Mouse (Mus musculus): Measurements from ENCODE around the gene Zfyve28. TPM values are rescaled to one million over a fixed set of nuclear protein-coding genes. Genes with fewer than 3 reads are reported as not detected.
A peak's percentile ranks its signal among the peaks of the same experiment; 100 is the strongest.

Gene Zfyve28
- polyA plus RNA-seq, 1 experiment from 2014 or later = 0.21 TPM

GRCm38 (mm10) chr5:34252307-34252966 lies 35.8 kb downstream of the Zfyve28 start:
- H3K27me3 ChIP-seq (ENCODE audit: insufficient read depth, low read length) = no peaks in the 10 kb centered on the region
- H3K4me3 ChIP-seq (ENCODE audit: low read depth, low read length) = no peak overlapping the region
- peak; percentile 66; the same call in 1 of the 2 replicates for ATAC-seq (ENCODE audit: insufficient read depth)
- H3K27ac ChIP-seq (ENCODE audit: low read depth) = peak overlapping the region; percentile 5; the same call in 1 of the 2 replicates
- TF ChIP-seq CTCF (IDR thresholded peaks at IDR 0.05; ENCODE audit: low read depth) = no peak
- no peaks in the 10 kb centered on the region for H3K36me3 ChIP-seq (ENCODE audit: insufficient read depth)
- no peak overlapping the region for H3K4me2 ChIP-seq
- peak; percentile 88 for DNase-seq
- no peak overlapping the region for H3K9ac ChIP-seq
- no peaks in the 10 kb centered on the region for H3K9me3 ChIP-seq (ENCODE audit: low read depth, low read length)
- WGBS = 15% methylated on average over 4 of the region's 4 CpGs
- H3K4me1 ChIP-seq (ENCODE audit: insufficient read depth) = peaks cover 21% of the 10 kb centered on the region

GRCm38 (mm10) chr5:34251794-34252193 lies 36.5 kb downstream of the Zfyve28 start:
- ATAC-seq (ENCODE audit: insufficient read depth) = no peak
- Histone ChIP-seq H3K4me3 (ENCODE audit: low read depth, low read length) (no peak overlapping the region), H3K27me3 (ENCODE audit: insufficient read depth, low read length) (no peaks in the 10 kb centered on the region), H3K9me3 (ENCODE audit: low read depth, low read length) (no peaks in the 10 kb centered on the region), H3K4me2 (no peak overlapping the region), H3K9ac (no peak overlapping the region), H3K27ac (ENCODE audit: low read depth) (no peak overlapping the region), H3K36me3 (ENCODE audit: insufficient read depth) (no peaks in the 10 kb centered on the region), H3K4me1 (ENCODE audit: insufficient read depth) (peaks cover 21% of the 10 kb centered on the region)
- no peak for DNase-seq
- WGBS = 33% methylated on average over 4 of the region's 4 CpGs
- TF ChIP-seq CTCF (IDR thresholded peaks at IDR 0.05; ENCODE audit: low read depth) = no peak

GRCm38 (mm10) chr5:34250090-34250489 lies 38.2 kb downstream of the Zfyve28 start:
- H3K27me3 ChIP-seq (ENCODE audit: insufficient read depth, low read length) = no peaks in the 10 kb centered on the region
- TF ChIP-seq CTCF (IDR thresholded peaks at IDR 0.05; ENCODE audit: low read depth) = no peak
- no peak overlapping the region for H3K4me3 ChIP-seq (ENCODE audit: low read depth, low read length)
- ATAC-seq (ENCODE audit: insufficient read depth) (peak; percentile 46), DNase-seq (peak; percentile 65)
- peaks cover 21% of the 10 kb centered on the region for H3K4me1 ChIP-seq (ENCODE audit: insufficient read depth)
- H3K9ac ChIP-seq = no peak overlapping the region
- H3K4me2 ChIP-seq = no peak overlapping the region
- no peaks in the 10 kb centered on the region for H3K9me3 ChIP-seq (ENCODE audit: low read depth, low read length)
- H3K36me3 ChIP-seq (ENCODE audit: insufficient read depth) = no peaks in the 10 kb centered on the region
- 42% methylated on average over 3 of the region's 3 CpGs for whole genome bisulfite sequencing
- H3K27ac ChIP-seq (ENCODE audit: low read depth) = no peak overlapping the region

DNA sequence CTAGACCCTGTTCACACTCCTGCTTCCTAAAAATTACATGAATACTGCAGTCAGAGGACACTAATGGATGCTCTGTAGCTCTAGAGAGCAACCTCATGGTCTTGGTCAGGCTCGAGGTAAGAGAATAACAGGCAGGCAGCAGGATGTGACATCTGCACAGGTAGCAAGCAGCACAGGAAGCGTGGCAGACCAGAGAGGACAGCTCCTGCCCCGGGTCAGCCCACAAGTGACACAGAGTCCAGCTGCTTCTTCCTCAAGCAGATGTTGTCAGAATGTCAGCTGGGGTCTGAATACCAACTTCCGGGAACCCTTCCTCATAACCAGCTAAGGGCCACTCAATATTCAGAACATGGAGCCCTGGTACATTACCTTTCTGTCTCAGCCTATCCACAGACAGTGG lies 39.1 kb downstream of the Zfyve28 start:
- no peaks in the 10 kb centered on the region for H3K9me3 ChIP-seq (ENCODE audit: low read depth, low read length)
- no peak overlapping the region for H3K9ac ChIP-seq
- no peak overlapping the region for H3K4me2 ChIP-seq
- 59% methylated on average over 4 of the region's 4 CpGs for WGBS
- H3K4me3 ChIP-seq (ENCODE audit: low read depth, low read length) = no peak overlapping the region
- no peak overlapping the region for H3K27ac ChIP-seq (ENCODE audit: low read depth)
- DNase-seq = no peak
- no peak for TF ChIP-seq CTCF (IDR thresholded peaks at IDR 0.05; ENCODE audit: low read depth)
- no peak for ATAC-seq (ENCODE audit: insufficient read depth)
- H3K36me3 ChIP-seq (ENCODE audit: insufficient read depth) = no peaks in the 10 kb centered on the region
- no peaks in the 10 kb centered on the region for H3K27me3 ChIP-seq (ENCODE audit: insufficient read depth, low read length)
- H3K4me1 ChIP-seq (ENCODE audit: insufficient read depth) = peaks cover 21% of the 10 kb centered on the region

DNA sequence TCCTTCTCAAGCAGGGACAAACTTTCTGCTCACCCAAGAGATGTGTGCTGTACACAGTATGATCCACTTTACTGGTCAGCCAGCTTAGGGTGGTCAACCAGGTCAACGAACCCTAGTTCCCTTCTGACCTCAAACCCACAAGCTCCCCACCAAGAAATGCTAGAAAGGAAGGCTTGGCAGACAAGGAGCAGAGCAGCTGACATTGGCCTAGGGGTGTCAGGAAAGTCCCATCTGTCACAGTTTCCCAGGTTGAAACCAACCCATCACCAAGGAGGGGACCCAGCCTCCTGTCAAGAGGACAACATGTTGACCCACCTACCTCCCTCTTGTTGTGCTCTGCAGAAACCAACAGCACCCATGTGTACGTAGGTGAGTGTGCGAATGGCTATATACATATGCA lies 41.8 kb downstream of the Zfyve28 start:
- WGBS = 88% methylated on average over 3 of the region's 3 CpGs
- Histone ChIP-seq H3K4me2 (no peak overlapping the region), H3K4me1 (ENCODE audit: insufficient read depth) (peaks cover 18% of the 10 kb centered on the region; the same call in 1 of the 2 replicates), H3K9me3 (ENCODE audit: low read depth, low read length) (no peaks in the 10 kb centered on the region), H3K36me3 (ENCODE audit: insufficient read depth) (no peaks in the 10 kb centered on the region), H3K27me3 (ENCODE audit: insufficient read depth, low read length) (no peaks in the 10 kb centered on the region), H3K27ac (ENCODE audit: low read depth) (no peak overlapping the region), H3K4me3 (ENCODE audit: low read depth, low read length) (no peak overlapping the region), H3K9ac (no peak overlapping the region)
- DNase-seq = no peak
- no peak for TF ChIP-seq CTCF (IDR thresholded peaks at IDR 0.05; ENCODE audit: low read depth)
- ATAC-seq (ENCODE audit: insufficient read depth) = no peak

DNA sequence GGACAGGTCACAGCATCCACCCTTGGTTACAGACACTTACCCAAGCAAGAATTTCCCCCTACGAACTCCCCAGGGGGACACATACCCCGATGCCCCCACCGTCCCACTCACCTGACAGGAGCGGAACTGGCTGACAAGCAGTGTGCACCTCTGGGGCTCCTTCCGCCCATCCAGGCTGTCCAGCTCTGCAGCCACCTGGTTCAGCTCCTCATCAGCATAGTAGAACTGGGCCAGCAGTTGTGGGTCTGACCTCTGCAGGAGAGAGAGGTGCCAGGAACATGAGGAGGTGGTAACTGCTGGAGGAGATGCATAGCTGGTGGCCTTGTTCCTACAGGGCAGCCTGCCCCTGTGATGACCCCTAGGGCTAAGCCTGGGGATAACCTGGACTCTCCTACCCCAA lies 45.2 kb downstream of the Zfyve28 start:
- no peak overlapping the region for H3K27ac ChIP-seq (ENCODE audit: low read depth)
- no peak overlapping the region for H3K9ac ChIP-seq
- peaks cover 3% of the 10 kb centered on the region; the same call in 1 of the 2 replicates for H3K4me1 ChIP-seq (ENCODE audit: insufficient read depth)
- 75% methylated on average over 5 of the region's 5 CpGs for WGBS
- no peaks in the 10 kb centered on the region for H3K36me3 ChIP-seq (ENCODE audit: insufficient read depth)
- H3K9me3 ChIP-seq (ENCODE audit: low read depth, low read length) = no peaks in the 10 kb centered on the region
- DNase-seq = no peak
- no peak for TF ChIP-seq CTCF (IDR thresholded peaks at IDR 0.05; ENCODE audit: low read depth)
- ATAC-seq (ENCODE audit: insufficient read depth) = peak; percentile 21; the same call in 1 of the 2 replicates
- H3K27me3 ChIP-seq (ENCODE audit: insufficient read depth, low read length) = no peaks in the 10 kb centered on the region
- H3K4me3 ChIP-seq (ENCODE audit: low read depth, low read length) = no peak overlapping the region
- no peak overlapping the region; the same call in 1 of the 2 replicates for H3K4me2 ChIP-seq

- WGBS = 6% methylated on average over 15 of the region's 15 CpGs
- H3K36me3 ChIP-seq (ENCODE audit: insufficient read depth) = no peaks in the 10 kb centered on the region
- H3K27ac ChIP-seq (ENCODE audit: low read depth) = peak overlapping the region; percentile 2; the same call in 1 of the 2 replicates
- no peaks in the 10 kb centered on the region for H3K27me3 ChIP-seq (ENCODE audit: insufficient read depth, low read length)
- peak overlapping the region; percentile 38; the same call in 1 of the 2 replicates for H3K4me2 ChIP-seq
- no peak overlapping the region for H3K9ac ChIP-seq
- DNase-seq (peak; percentile 68), ATAC-seq (ENCODE audit: insufficient read depth) (peak; percentile 54)
- no peak overlapping the region for H3K4me3 ChIP-seq (ENCODE audit: low read depth, low read length)
- peaks cover 3% of the 10 kb centered on the region; the same call in 1 of the 2 replicates for H3K4me1 ChIP-seq (ENCODE audit: insufficient read depth)
- TF ChIP-seq CTCF (IDR thresholded peaks at IDR 0.05; ENCODE audit: low read depth) = no peak
- H3K9me3 ChIP-seq (ENCODE audit: low read depth, low read length) = no peaks in the 10 kb centered on the region
Measured at GRCm38 (mm10) chr5:34242224-34242963, 45.9 kb downstream of the Zfyve28 start.
